Mouse (Mus musculus) midbrain, embryonic 11.5 days (tissue): ENCODE data around the gene Lmo4. TPM values are rescaled to one million over a fixed set of nuclear protein-coding genes. Genes with fewer than 3 reads are reported as not detected.
A peak's percentile ranks its signal among the peaks of the same experiment; 100 is the strongest.

Experiments used
- ATAC-seq: fragments of 200-750 bp; cut with Nextera tagmentation; 2 replicates; pipeline ENCODE4 v1.8.0; 2017; ENCODE audit warnings: moderate TSS enrichment, moderate library complexity; ENCODE audit not compliant: low FRiP score
- DNase-seq: peaks from one replicate; pipeline ENCODE4 v3.0.0; 2015; ENCODE audit warnings: low spot score; ENCODE audit errors: missing footprints
- H3K27ac ChIP-seq: fragments of 300-500 bp; sonication (generic); 2 replicates; pipeline ENCODE4 v1.5.1; 2014; ENCODE audit warnings: low read depth, low read length
- H3K27me3 ChIP-seq: fragments of 300-500 bp; sonication (generic); 2 replicates; pipeline ENCODE4 v1.6.1; 2014; ENCODE audit warnings: mild to moderate bottlenecking, low read length, moderate library complexity, mixed read lengths; ENCODE audit not compliant: control insufficient read depth, insufficient read depth
- H3K36me3 ChIP-seq: fragments of 300-500 bp; sonication (generic); 2 replicates; pipeline ENCODE4 v1.6.1; 2014; ENCODE audit warnings: mild to moderate bottlenecking, low read length, moderate library complexity, mixed read lengths; ENCODE audit not compliant: control insufficient read depth, insufficient read depth
- H3K4me1 ChIP-seq: fragments of 300-500 bp; sonication (generic); 2 replicates; pipeline ENCODE4 v1.6.1; 2014; ENCODE audit warnings: low read length; ENCODE audit not compliant: control insufficient read depth, insufficient read depth
- H3K4me2 ChIP-seq: fragments of 300-500 bp; sonication (generic); 2 replicates; pipeline ENCODE4 v1.6.1; 2014; ENCODE audit warnings: mild to moderate bottlenecking, moderate library complexity
- H3K4me3 ChIP-seq: fragments of 300-500 bp; sonication (generic); 2 replicates; pipeline ENCODE4 v1.5.1; 2014; ENCODE audit warnings: low read depth, low read length
- H3K9ac ChIP-seq: fragments of 300-500 bp; sonication (generic); 2 replicates; pipeline ENCODE4 v1.6.1; 2014; ENCODE audit warnings: low read length
- H3K9me3 ChIP-seq: fragments of 300-500 bp; sonication (generic); 2 replicates; pipeline ENCODE4 v1.6.1; 2016; ENCODE audit warnings: low read length; ENCODE audit not compliant: control insufficient read depth
- WGBS: fragments of 180-500 bp; shearing (Covaris S2); extraction: QIAGEN DNeasy Blood & Tissue Kit; methylation state at CpG from one replicate; pipeline ENCODE4 v1.1.7; 2014; 5-methylcytosine and 5-hydroxymethylcytosine counted together
- polyA plus RNA-seq: library from polyadenylated mRNA; unstranded; fragments of >200 nt; fragmentation: Nextera tagmentation; extraction: Ambion mirVana; gene quantifications from 2 replicates; pipeline ENCODE4 v1.2.1, GENCODE M21; 2014

The Lmo4 gene
- polyA plus RNA-seq, 1 experiment from 2014 or later = 41.5 TPM

DNA sequence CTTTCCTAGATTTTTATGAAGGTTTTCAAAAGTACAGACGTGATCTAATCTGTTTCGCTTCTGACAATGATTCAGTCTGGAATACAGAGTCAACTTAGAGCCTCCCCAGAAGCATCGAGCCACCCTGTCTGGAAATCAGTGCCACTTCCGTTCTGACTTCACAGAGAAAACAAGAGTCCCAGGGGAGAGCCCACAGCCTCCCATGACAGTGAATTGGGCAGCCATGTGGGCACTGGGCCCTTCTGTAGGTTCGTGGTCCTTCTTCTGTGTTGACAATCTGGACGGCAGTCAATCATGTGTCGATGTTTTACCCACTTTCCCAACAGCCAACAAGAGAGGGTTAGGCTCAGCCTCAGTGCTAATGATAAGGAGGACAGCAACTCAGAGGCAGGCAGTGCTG lies 26.4 kb upstream of the Lmo4 start:
- H3K4me3 ChIP-seq = no peak overlapping the region
- H3K36me3 ChIP-seq = no peaks in the 10 kb centered on the region
- WGBS = 91% methylated on average over 7 of the region's 7 CpGs
- H3K9me3 ChIP-seq = no peaks in the 10 kb centered on the region
- H3K4me1 ChIP-seq = no peaks in the 10 kb centered on the region
- no peak overlapping the region for H3K9ac ChIP-seq
- ATAC-seq (no peak), DNase-seq (no peak)
- no peak overlapping the region for H3K4me2 ChIP-seq
- no peaks in the 10 kb centered on the region for H3K27me3 ChIP-seq
- H3K27ac ChIP-seq = no peak overlapping the region

DNA sequence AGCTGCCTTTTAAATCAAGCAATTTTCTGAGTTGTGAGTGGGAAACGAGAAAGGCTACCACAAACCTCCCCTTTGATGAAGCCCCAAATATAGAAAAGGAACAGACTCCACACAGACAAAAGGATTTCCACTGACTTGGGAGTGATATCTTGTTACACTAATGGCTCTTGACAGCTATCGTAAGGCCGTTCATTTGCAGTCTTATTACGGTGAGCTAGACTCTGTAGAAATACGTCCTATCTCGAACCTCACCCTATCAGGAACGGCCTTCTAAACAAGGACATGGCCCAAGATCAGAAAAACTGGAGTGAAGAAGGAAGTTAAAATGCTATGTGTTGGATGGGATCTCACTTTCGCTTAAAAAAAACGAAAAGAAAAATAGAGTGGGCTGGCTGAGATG lies 25.0 kb upstream of the Lmo4 start:
- 86% methylated on average over 9 of the region's 9 CpGs for WGBS
- no peak overlapping the region for H3K9ac ChIP-seq
- no peaks in the 10 kb centered on the region for H3K9me3 ChIP-seq
- ATAC-seq = no peak
- no peaks in the 10 kb centered on the region for H3K4me1 ChIP-seq
- H3K4me3 ChIP-seq = no peak overlapping the region
- no peaks in the 10 kb centered on the region for H3K27me3 ChIP-seq
- no peaks in the 10 kb centered on the region for H3K36me3 ChIP-seq
- no peak overlapping the region for H3K27ac ChIP-seq
- no peak overlapping the region for H3K4me2 ChIP-seq
- DNase-seq = no peak

DNA sequence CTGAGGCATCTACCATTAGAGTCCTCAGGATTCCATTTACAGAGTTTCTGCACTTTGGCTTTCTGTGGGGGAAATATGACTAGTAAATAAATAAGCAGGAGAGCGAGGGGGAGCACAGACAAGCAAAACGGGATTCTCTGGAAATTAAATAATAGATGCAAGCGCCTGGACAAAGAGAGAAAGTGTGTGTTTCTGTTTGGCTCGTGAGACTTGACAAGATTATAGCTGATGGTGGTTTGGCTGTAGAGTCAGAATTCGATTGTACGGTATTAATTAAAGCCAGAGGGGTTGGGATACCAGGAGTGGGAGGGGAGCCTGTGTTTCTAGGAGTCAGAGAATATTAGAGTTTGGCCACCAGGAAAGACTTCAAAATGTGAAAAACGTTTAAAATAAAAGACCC lies 24.3 kb upstream of the Lmo4 start:
- H3K27ac ChIP-seq = no peak overlapping the region
- no peaks in the 10 kb centered on the region for H3K27me3 ChIP-seq
- DNase-seq (no peak), ATAC-seq (no peak)
- WGBS = 72% methylated on average over 7 of the region's 7 CpGs
- no peaks in the 10 kb centered on the region for H3K9me3 ChIP-seq
- no peak overlapping the region for H3K9ac ChIP-seq
- no peaks in the 10 kb centered on the region for H3K36me3 ChIP-seq
- H3K4me2 ChIP-seq = no peak overlapping the region
- no peaks in the 10 kb centered on the region for H3K4me1 ChIP-seq
- no peak overlapping the region for H3K4me3 ChIP-seq

DNA sequence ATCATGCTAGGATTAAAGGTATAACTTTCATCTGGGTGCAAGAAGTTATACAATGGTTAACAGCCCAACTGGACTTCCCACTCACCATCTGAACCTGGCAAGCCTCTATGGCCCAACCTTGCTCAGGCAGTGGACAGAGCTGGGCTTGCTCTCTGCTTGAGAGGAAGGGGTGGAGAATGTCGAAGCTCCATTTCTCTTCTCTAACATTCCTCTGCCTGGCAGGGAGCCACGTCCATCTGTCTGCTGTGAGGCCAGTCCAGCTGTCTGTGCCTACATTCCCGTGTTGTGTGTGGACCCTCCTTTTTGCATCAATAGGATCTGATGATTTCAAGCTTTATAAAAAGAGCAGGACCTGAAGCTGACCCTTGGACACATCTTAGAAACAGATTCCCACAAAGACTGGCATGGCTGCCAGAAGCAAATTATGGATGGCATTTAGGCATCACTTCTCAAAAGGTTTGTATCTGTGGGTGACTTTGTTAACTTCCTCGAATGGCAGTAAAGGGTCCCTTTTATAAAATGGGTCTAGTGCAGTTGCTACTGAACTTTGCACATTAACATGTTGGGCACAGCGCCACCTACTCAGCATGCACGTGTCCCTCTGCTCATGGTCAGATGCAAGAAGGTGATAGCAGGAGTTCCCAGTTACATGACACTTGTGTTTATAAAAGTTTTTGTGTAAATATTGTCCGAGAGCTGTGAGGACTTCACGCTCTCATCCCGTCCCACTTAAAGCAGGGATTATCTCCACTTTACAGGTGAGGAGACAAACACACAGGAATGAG lies 20.6 kb upstream of the Lmo4 start:
- Histone ChIP-seq H3K4me1 (no peaks in the 10 kb centered on the region), H3K4me2 (no peak overlapping the region), H3K4me3 (no peak overlapping the region), H3K27ac (no peak overlapping the region), H3K27me3 (no peaks in the 10 kb centered on the region), H3K9ac (no peak overlapping the region), H3K9me3 (no peaks in the 10 kb centered on the region), H3K36me3 (no peaks in the 10 kb centered on the region)
- DNase-seq (no peak), ATAC-seq (no peak)
- WGBS = 77% methylated on average over 9 of the region's 9 CpGs

DNA sequence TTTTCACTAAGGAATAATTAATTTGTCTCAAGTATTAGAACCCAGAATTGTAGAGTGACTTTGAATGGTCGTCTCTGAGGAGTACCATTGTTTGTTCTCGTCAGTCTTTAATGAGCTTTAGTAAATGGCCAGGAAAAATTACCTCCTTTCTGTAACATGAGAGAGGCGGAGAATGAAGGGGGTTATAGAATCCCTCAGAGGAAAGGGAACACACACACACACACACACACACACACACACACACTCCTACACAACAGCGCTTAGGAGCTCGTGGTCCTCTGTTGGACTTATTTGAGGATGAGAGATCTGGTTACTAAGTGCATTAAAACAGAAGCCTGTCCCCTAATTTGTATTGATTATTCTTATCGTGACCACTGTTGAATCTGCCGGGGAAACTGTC lies 19.6 kb upstream of the Lmo4 start:
- Histone ChIP-seq H3K27me3 (no peaks in the 10 kb centered on the region), H3K4me3 (no peak overlapping the region), H3K9me3 (no peaks in the 10 kb centered on the region), H3K27ac (no peak overlapping the region), H3K4me2 (no peak overlapping the region), H3K9ac (no peak overlapping the region), H3K36me3 (no peaks in the 10 kb centered on the region), H3K4me1 (no peaks in the 10 kb centered on the region)
- DNase-seq = no peak
- WGBS = 64% methylated on average over 7 of the region's 7 CpGs
- ATAC-seq = no peak

DNA sequence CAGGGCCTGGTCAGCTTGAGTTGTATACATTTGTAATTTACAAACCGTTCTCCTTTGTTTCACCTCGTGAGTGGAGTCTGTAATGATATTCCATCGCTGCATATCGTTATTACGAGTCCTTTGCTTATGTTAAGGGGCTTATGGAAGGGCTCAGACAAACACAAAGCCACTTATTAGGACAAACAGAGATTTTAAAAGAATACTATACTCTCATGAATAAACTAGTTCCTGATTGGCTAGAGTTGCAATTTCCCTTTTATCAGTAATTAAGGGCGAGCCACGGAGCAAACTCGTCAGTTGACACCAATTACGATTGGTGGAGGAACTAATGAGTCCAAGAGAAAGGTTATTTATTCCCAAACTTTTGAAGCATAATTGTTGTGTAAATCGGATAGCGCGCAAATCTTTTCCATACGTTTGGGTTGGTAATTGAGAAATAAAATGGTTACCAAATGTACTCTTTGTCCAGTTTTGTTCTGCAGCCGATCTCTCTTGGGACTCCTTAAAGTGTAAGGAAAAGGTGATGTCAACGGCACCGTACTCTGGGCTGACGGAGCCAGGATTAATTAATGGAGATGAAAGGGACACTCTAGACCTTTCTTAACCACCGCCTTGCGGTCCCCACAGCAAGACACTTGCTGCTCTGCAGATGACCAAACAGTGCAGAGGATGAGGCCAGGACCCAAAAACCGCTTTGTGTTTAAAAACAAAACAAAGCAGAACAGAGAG lies 18.5 kb upstream of the Lmo4 start:
- Histone ChIP-seq H3K4me3 (no peak overlapping the region), H3K27me3 (no peaks in the 10 kb centered on the region), H3K9ac (no peak overlapping the region), H3K27ac (no peak overlapping the region), H3K9me3 (no peaks in the 10 kb centered on the region), H3K4me1 (no peaks in the 10 kb centered on the region), H3K36me3 (no peaks in the 10 kb centered on the region), H3K4me2 (no peak overlapping the region)
- no peak for ATAC-seq
- 76% methylated on average over 20 of the region's 20 CpGs for WGBS
- no peak for DNase-seq

DNA sequence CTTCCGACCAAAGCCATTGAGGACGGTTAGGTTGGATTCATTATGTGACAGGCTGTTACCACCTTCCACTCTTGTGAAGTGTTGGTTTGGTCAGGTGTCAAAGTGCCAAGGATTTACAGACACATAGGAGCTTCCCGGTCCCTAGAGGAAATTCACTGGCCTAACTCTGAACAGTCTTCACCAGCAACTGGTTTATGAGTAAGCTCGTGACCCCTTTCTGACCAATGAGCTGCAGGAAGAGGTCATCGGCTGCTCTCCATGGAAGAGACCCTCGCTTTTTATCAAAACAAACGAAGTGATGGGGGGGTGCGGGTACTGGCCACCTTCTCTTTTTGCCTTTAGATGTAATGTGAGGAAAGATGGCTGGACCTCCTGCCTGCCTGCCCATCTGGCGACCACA lies 17.4 kb upstream of the Lmo4 start:
- WGBS = 77% methylated on average over 9 of the region's 9 CpGs
- no peak overlapping the region for H3K4me2 ChIP-seq
- ATAC-seq = no peak
- no peak overlapping the region for H3K27ac ChIP-seq
- no peaks in the 10 kb centered on the region for H3K27me3 ChIP-seq
- H3K36me3 ChIP-seq = no peaks in the 10 kb centered on the region
- peak; percentile 83 for DNase-seq
- no peak overlapping the region for H3K4me3 ChIP-seq
- H3K9ac ChIP-seq = no peak overlapping the region
- no peaks in the 10 kb centered on the region for H3K9me3 ChIP-seq
- no peaks in the 10 kb centered on the region for H3K4me1 ChIP-seq

DNA sequence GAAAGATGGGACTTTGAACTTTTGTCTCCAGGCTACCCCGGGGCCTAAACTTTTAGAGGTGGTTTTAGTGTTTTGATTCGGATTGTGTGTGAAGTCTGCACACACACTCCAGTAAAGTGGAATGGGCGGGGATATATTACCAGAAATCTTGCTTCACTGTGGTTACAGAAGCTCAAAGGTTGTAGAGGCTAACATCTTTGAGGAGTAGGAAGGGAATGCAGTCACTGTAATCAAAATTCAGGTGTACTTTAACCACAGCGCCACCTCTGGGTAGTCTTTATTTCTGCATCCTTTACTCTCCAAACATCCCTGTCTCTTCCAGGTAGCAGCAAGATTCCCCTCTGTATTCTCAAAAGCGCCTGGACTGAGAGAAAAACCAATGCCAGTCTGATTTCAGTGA lies 2.5 kb upstream of the Lmo4 start:
- 43% methylated on average over 5 of the region's 5 CpGs for WGBS
- DNase-seq (peak; percentile 89), ATAC-seq (no peak)
- Histone ChIP-seq H3K36me3 (no peaks in the 10 kb centered on the region), H3K27me3 (no peaks in the 10 kb centered on the region), H3K9ac (no peak overlapping the region), H3K9me3 (no peaks in the 10 kb centered on the region), H3K27ac (no peak overlapping the region), H3K4me1 (peaks cover 3% of the 10 kb centered on the region; the same call in 1 of the 2 replicates), H3K4me3 (no peak overlapping the region), H3K4me2 (no peak overlapping the region)

DNA sequence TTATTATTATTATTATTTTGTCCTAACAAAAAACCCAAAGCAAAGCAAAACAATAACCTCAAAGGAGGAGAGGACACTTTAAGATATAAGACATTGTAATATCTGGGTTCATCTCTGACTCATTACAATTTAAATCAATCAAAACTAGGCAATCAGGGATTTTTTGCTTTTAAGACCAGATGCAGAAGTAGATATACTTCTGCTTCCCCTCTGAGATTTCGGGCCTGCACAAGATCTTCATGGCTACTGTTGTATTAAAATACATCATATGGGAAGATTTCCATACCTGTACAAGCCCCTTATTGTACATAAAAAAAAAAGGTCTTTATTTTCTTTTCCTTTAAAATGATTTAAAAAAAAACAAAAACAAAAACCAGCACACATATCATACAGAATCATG lies 1.9 kb upstream of the Lmo4 start:
- DNase-seq = no peak
- 93% methylated on average over 1 of the region's 1 CpGs for WGBS
- Histone ChIP-seq H3K4me2 (no peak overlapping the region), H3K27me3 (no peaks in the 10 kb centered on the region), H3K9ac (no peak overlapping the region), H3K4me3 (no peak overlapping the region), H3K36me3 (no peaks in the 10 kb centered on the region), H3K27ac (no peak overlapping the region), H3K9me3 (no peaks in the 10 kb centered on the region), H3K4me1 (peaks cover 3% of the 10 kb centered on the region; the same call in 1 of the 2 replicates)
- ATAC-seq = no peak
